In the genomic region with DNA sequence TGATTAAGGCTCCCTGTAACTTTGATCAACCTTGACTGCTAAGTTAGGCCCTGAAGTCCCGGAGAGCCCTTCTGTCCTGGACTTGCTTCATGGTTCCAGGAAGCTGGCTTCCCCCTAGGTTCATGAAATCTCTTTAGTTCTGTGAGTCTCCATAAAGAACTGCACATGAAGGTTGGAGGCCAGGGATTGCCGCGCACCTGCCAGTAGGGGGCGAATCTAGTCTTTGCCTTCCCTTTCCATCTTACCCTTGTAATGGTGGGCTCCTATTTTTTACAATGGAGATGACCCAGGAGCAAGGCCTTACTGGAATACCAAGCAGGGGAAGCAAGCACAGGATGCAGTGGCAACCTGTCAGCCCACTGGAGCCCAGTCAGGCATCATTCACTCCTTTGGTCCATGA, we compare ENCODE assay signal across 9 mouse cellular contexts. TPM values are rescaled to one million over a fixed set of nuclear protein-coding genes. Genes with fewer than 3 reads are reported as not detected.
DNase-seq lines count a peak whose midpoint lies in the region; ATAC-seq and TF ChIP-seq lines count a peak whose summit lies in the region.
"Had no signal": no experiment of that assay in that cellular context is flagged by ENCODE, and none has a peak within 500 bp of the region (broad histone marks: within the 10 kb centered on the region; RNA-seq: fewer than 3 reads in every experiment).

No protein-coding gene starts in this region.

- no peak overlapping the region for H3K9ac ChIP-seq in kidney, embryonic 14.5 days (ENCODE audit: low read depth, low read length)
- no peak overlapping the region for H3K9ac ChIP-seq in MEL (ENCODE audit: control insufficient read depth, low read depth, low read length, poor library complexity, severe bottlenecking)
- H3K9ac ChIP-seq: lung, embryonic 15.5 days had no signal

- peak; percentile 73 to 84 (median 77) for TF ChIP-seq CTCF in MEL (IDR thresholded peaks at IDR 0.05 in 2 of 3, conservative IDR thresholded peaks at IDR 0.05 in 1 of 3; ENCODE audit: control insufficient read depth in 1 of 3, insufficient read depth in 1 of 3, low read depth in 2 of 3, low read length in 3 of 3, poor library complexity in 1 of 3, severe bottlenecking in 1 of 3)

- peak; percentile 58 for DNase-seq in kidney, adult 18-20 months
- DNase-seq in MEL (ENCODE audit: low read depth, low spot score) = peak; percentile 61
- DNase-seq in retina, embryonic 14.5 days (ENCODE audit: low spot score) = peak; percentile 67
- no peak for DNase-seq in layer of hippocampus, adult 9-10 months (ENCODE audit: low spot score)
- DNase-seq in left cerebral cortex, postnatal 4 days = no peak
- no peak for DNase-seq in heart, adult 11 months

- WGBS in kidney, embryonic 14.5 days = 45% methylated on average over 4 of the region's 4 CpGs

- ATAC-seq in kidney, embryonic 14.5 days (ENCODE audit: low FRiP score, low TSS enrichment) = no peak
- ATAC-seq in granulocyte monocyte progenitor cell, adult 5-6 weeks (replicated peaks; ENCODE audit: poor library complexity, severe bottlenecking) = peak; percentile 76

- no peak for TF ChIP-seq POLR2A in MEL (IDR thresholded peaks at IDR 0.05; ENCODE audit: control insufficient read depth in 1 of 2, insufficient read depth in 1 of 2, low read depth in 1 of 2, low read length in 2 of 2, poor library complexity in 1 of 2)

- no peaks in the 10 kb centered on the region for H3K27me3 ChIP-seq in kidney, embryonic 14.5 days (ENCODE audit: control insufficient read depth, insufficient read depth, low read length)
- H3K27me3 ChIP-seq in MEL (ENCODE audit: control insufficient read depth in 1 of 2, insufficient read depth in 2 of 2, low read length in 2 of 2) = no peaks in the 10 kb centered on the region
- H3K27me3 ChIP-seq: lung, embryonic 15.5 days had no signal

- TF ChIP-seq EP300 in MEL (IDR thresholded peaks at IDR 0.05; ENCODE audit: low read depth in 1 of 2, low read length in 2 of 2) = no peak

- no peaks in the 10 kb centered on the region for H3K36me3 ChIP-seq in kidney, embryonic 14.5 days (ENCODE audit: control insufficient read depth, insufficient read depth, low read length)
- H3K36me3 ChIP-seq in MEL (ENCODE audit: control insufficient read depth in 1 of 2, insufficient read depth in 2 of 2, low read length in 2 of 2) = no peaks in the 10 kb centered on the region
- H3K36me3 ChIP-seq: lung, embryonic 15.5 days had no signal

- no peak overlapping the region for H3K4me2 ChIP-seq in kidney, embryonic 14.5 days (replicated peaks; ENCODE audit: low read depth, low read length)
- H3K4me2 ChIP-seq: lung, embryonic 15.5 days had no signal

- no peak overlapping the region for H3K4me3 ChIP-seq in kidney, embryonic 14.5 days (ENCODE audit: low read length)
- no peak overlapping the region for H3K4me3 ChIP-seq in MEL (ENCODE audit: control insufficient read depth in 1 of 2, insufficient read depth in 1 of 2, low read depth in 2 of 2, low read length in 2 of 2)
- H3K4me3 ChIP-seq: lung, embryonic 15.5 days had no signal

- no peak overlapping the region for H3K27ac ChIP-seq in kidney, embryonic 14.5 days (ENCODE audit: low read depth, low read length)
- no peak overlapping the region for H3K27ac ChIP-seq in MEL (ENCODE audit: control insufficient read depth, low read depth, low read length)
- H3K27ac ChIP-seq: lung, embryonic 15.5 days had no signal

- H3K79me2 ChIP-seq in MEL (ENCODE audit: control insufficient read depth, insufficient read depth, low read length, poor library complexity) = no peaks in the 10 kb centered on the region

- intact Hi-C loops in left cerebral cortex, postnatal 4 days (cut with DNase I) = no loop called here

- TF ChIP-seq RAD21 in MEL (IDR thresholded peaks at IDR 0.05; ENCODE audit: low read depth, low read length) = peak; percentile 54

- H3K9me3 ChIP-seq in kidney, embryonic 14.5 days (ENCODE audit: control insufficient read depth, low read length) = no peaks in the 10 kb centered on the region
- no peaks in the 10 kb centered on the region for H3K9me3 ChIP-seq in MEL (replicated peaks; ENCODE audit: insufficient read depth, low read length)
- H3K9me3 ChIP-seq: lung, embryonic 15.5 days had no signal

- H3K4me1 ChIP-seq in kidney, embryonic 14.5 days (ENCODE audit: control insufficient read depth, insufficient read depth, low read length) = no peaks in the 10 kb centered on the region
- no peaks in the 10 kb centered on the region for H3K4me1 ChIP-seq in MEL (ENCODE audit: control insufficient read depth in 1 of 2, insufficient read depth in 2 of 2, low read length in 2 of 2)
- H3K4me1 ChIP-seq: lung, embryonic 15.5 days had no signal

TF ChIP-seq in MEL, 35 proteins besides CTCF, POLR2A, EP300 and RAD21:
- TF ChIP-seq ELF1 (IDR thresholded peaks at IDR 0.05; ENCODE audit: low read depth, low read length) (no peak), SMC3 (IDR thresholded peaks at IDR 0.05; ENCODE audit: low read depth, low read length) (peak; percentile 74), KAT2A (conservative IDR thresholded peaks at IDR 0.05; ENCODE audit: low read depth, low read length) (no peak), MXI1 (IDR thresholded peaks at IDR 0.05; ENCODE audit: low read depth, low read length) (no peak), HCFC1 (IDR thresholded peaks at IDR 0.05; ENCODE audit: low read depth, low read length) (no peak), ZC3H11A (IDR thresholded peaks at IDR 0.05; ENCODE audit: low read depth, low read length) (peak; percentile 44; the same call in 1 of the 2 replicates), CHD2 (IDR thresholded peaks at IDR 0.05; ENCODE audit: low read length) (no peak), USF1 (IDR thresholded peaks at IDR 0.05; ENCODE audit: low read depth, low read length) (no peak), CHD1 (IDR thresholded peaks at IDR 0.05; ENCODE audit: low read depth, low read length) (no peak), MAX (IDR thresholded peaks at IDR 0.05; ENCODE audit: low read length) (no peak), GATA1 (IDR thresholded peaks at IDR 0.05; ENCODE audit: low read depth, low read length) (no peak), ETS1 (IDR thresholded peaks at IDR 0.05; ENCODE audit: low read depth, low read length) (no peak), ZNF384 (IDR thresholded peaks at IDR 0.05; ENCODE audit: low read depth, low read length) (no peak), POLR2AphosphoS5 (IDR thresholded peaks at IDR 0.05; ENCODE audit: borderline replicate concordance, low read depth, low read length) (no peak)
TF ChIP-seq in MEL: peak in this region for 2.

RNA-seq across cellular contexts. Expression of gene Bag3, which starts 40.0 kb away (rescaled TPM):
- polyA plus RNA-seq in kidney, embryonic 14.5 days (2014; fragmentation: Nextera tagmentation; extraction: Ambion mirVana) = 10.4 and 11.5 TPM in 2 replicates
- total RNA-seq in MEL (2012; rRNA removed) = 5.1 and 5.8 TPM in 2 replicates
- 10 to 100 TPM in 1 of 2 experiments, not detected in 1; 13.4 TPM for polyA plus RNA-seq in MEL (2012; ENCODE audit: insufficient read depth in 1 of 2, insufficient read length in 2 of 2, low read depth in 1 of 2, low replicate concordance in 2 of 2, missing spikeins in 1 of 2)
- total RNA-seq in granulocyte monocyte progenitor cell, adult 5-6 weeks (2014; fragmentation: Nextera tagmentation) = 8.0 and 9.8 TPM in 2 replicates
- total RNA-seq in granulocyte monocyte progenitor cell, adult 5-6 weeks (2017) = 5.6 and 7.0 TPM in 2 replicates
- 1 to 10 TPM; 3.8 to 4.4 TPM for total RNA-seq in left cerebral cortex, postnatal 4 days (2021)

RNA-seq across cellular contexts. Expression of gene Inpp5f, which starts 47.8 kb away (rescaled TPM):
- 21.6 and 36.5 TPM in 2 replicates for polyA plus RNA-seq in kidney, embryonic 14.5 days (2014; fragmentation: Nextera tagmentation; extraction: Ambion mirVana)
- total RNA-seq in MEL (2012; rRNA removed) = 9.5 and 9.9 TPM in 2 replicates
- polyA plus RNA-seq in MEL (2012; ENCODE audit: insufficient read depth in 1 of 2, insufficient read length in 2 of 2, low read depth in 1 of 2, low replicate concordance in 2 of 2, missing spikeins in 1 of 2) = 10 to 100 TPM in 1 of 2 experiments, not detected in 1; 14.3 TPM
- total RNA-seq in granulocyte monocyte progenitor cell, adult 5-6 weeks (2014; fragmentation: Nextera tagmentation) = 9.5 and 11.4 TPM in 2 replicates
- 8.7 and 17.9 TPM in 2 replicates for total RNA-seq in granulocyte monocyte progenitor cell, adult 5-6 weeks (2017)
- 100 to 1,000 TPM; 275 to 323 TPM for total RNA-seq in left cerebral cortex, postnatal 4 days (2021)

Comparison
In these comparisons a context has a peak if more than half of its experiments do, and no peak if none do; other contexts are left out.
1. DNase-seq: peak in kidney, adult 18-20 months (single experiment), MEL (single experiment) and retina, embryonic 14.5 days (single experiment); none in layer of hippocampus, adult 9-10 months (single experiment), left cerebral cortex, postnatal 4 days (single experiment) and heart, adult 11 months (single experiment).
2. RNA of gene Inpp5f, which starts 47.8 kb away (total RNA-seq): 275 to 323 TPM in left cerebral cortex, postnatal 4 days; 8.7 to 17.9 TPM in granulocyte monocyte progenitor cell, adult 5-6 weeks and 9.5 to 9.9 TPM in MEL; every median in the first group is over 10 times any median in the second.